Mouse (Mus musculus) midbrain, embryonic 14.5 days (tissue): Measurements from ENCODE around the gene Hhat. TPM values are rescaled to one million over a fixed set of nuclear protein-coding genes. Genes with fewer than 3 reads are reported as not detected.

ENCODE experiments used
- ATAC-seq: fragments of 200-750 bp; cut with Nextera tagmentation; 2 replicates; pipeline ENCODE4 v1.8.0; 2017; ENCODE audit warnings: moderate number of reproducible peaks, moderate library complexity; ENCODE audit not compliant: low FRiP score, low TSS enrichment
- DNase-seq: peaks from one replicate; pipeline ENCODE4 v3.0.0-alpha.2; 2015
- H3K27ac ChIP-seq: fragments of 300-500 bp; sonication (generic); replicated peaks from 2 replicates; pipeline ENCODE4 v1.5.1; 2014; ENCODE audit warnings: mild to moderate bottlenecking, low read depth, low read length, moderate library complexity
- H3K27me3 ChIP-seq: fragments of 300-500 bp; sonication (generic); 2 replicates; pipeline ENCODE4 v1.6.1; 2014; ENCODE audit warnings: low read length, control low read depth, mixed read lengths; ENCODE audit not compliant: control insufficient read depth, insufficient read depth
- H3K36me3 ChIP-seq: fragments of 300-500 bp; sonication (generic); 2 replicates; pipeline ENCODE4 v1.6.1; 2014; ENCODE audit warnings: low read length, control low read depth; ENCODE audit not compliant: control insufficient read depth, insufficient read depth
- H3K4me1 ChIP-seq: fragments of 300-500 bp; sonication (generic); 2 replicates; pipeline ENCODE4 v1.6.1; 2014; ENCODE audit warnings: mild to moderate bottlenecking, antibody characterized with exemption, low read length, control low read depth; ENCODE audit not compliant: control insufficient read depth, insufficient read depth
- H3K4me2 ChIP-seq: fragments of 300-500 bp; sonication (generic); 2 replicates; pipeline ENCODE4 v1.6.1; 2014; ENCODE audit warnings: mild to moderate bottlenecking, low read length, moderate library complexity
- H3K4me3 ChIP-seq: fragments of 300-500 bp; sonication (generic); replicated peaks from 2 replicates; pipeline ENCODE4 v1.5.1; 2014; ENCODE audit warnings: low read depth, low read length
- H3K9ac ChIP-seq: fragments of 300-500 bp; sonication (generic); replicated peaks from 2 replicates; pipeline ENCODE4 v1.6.1; 2014; ENCODE audit warnings: mild to moderate bottlenecking, low read length, moderate library complexity
- H3K9me3 ChIP-seq: fragments of 300-500 bp; sonication (generic); 2 replicates; pipeline ENCODE4 v1.6.1; 2016; ENCODE audit warnings: low read length, control low read depth, mixed read lengths; ENCODE audit not compliant: control insufficient read depth
- WGBS: fragments of 180-500 bp; shearing (Covaris S2); extraction: QIAGEN DNeasy Blood & Tissue Kit; methylation state at CpG from one replicate; pipeline ENCODE4 v1.1.7; 2014; 5-methylcytosine and 5-hydroxymethylcytosine counted together
- polyA plus RNA-seq: library from polyadenylated mRNA; unstranded; fragments of >200 nt; fragmentation: Nextera tagmentation; extraction: Ambion mirVana; gene quantifications from 2 replicates; pipeline ENCODE4 v1.2.1, GENCODE M21; 2014

Hhat gene
- polyA plus RNA-seq, 1 experiment from 2014 or later: 4.5 TPM

GRCm38 (mm10) chr1:192736002-192736426 is 35.0 kb downstream of the Hhat start:
- ATAC-seq: no peak
- Histone ChIP-seq H3K4me3 (no peak overlapping the region), H3K4me1 (no peaks in the 10 kb centered on the region), H3K27ac (no peak overlapping the region), H3K4me2 (no peak overlapping the region), H3K27me3 (no peaks in the 10 kb centered on the region), H3K9me3 (no peaks in the 10 kb centered on the region), H3K9ac (no peak overlapping the region), H3K36me3 (no peaks in the 10 kb centered on the region)
- no peak for DNase-seq
- 73% methylated on average over 9 of the region's 9 CpGs for WGBS

DNA sequence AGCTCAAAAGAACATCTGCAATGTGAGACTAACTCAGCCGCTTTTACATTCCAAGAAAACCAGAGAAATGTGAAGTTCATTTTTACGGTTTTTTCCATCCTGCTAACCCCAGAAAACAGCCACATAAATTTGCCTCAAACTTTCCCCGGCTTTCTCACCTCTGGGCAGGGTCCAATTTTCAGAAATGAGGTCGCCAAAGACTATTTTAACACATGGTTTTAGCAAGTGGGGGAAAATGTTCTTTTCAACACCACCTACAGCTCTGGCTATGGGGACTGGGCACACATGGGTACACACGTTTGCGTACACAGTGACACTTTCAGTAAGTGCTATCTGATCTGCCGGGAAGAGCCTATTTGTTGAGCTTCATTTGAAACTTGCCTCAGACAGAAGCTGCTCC is 40.5 kb downstream of the Hhat start:
- H3K4me2 ChIP-seq: no peak overlapping the region
- no peaks in the 10 kb centered on the region for H3K27me3 ChIP-seq
- H3K9ac ChIP-seq: no peak overlapping the region
- no peaks in the 10 kb centered on the region for H3K4me1 ChIP-seq
- 90% methylated on average over 7 of the region's 7 CpGs for WGBS
- DNase-seq (no peak), ATAC-seq (no peak)
- no peaks in the 10 kb centered on the region for H3K9me3 ChIP-seq
- no peak overlapping the region for H3K27ac ChIP-seq
- no peak overlapping the region for H3K4me3 ChIP-seq
- H3K36me3 ChIP-seq: no peaks in the 10 kb centered on the region

DNA sequence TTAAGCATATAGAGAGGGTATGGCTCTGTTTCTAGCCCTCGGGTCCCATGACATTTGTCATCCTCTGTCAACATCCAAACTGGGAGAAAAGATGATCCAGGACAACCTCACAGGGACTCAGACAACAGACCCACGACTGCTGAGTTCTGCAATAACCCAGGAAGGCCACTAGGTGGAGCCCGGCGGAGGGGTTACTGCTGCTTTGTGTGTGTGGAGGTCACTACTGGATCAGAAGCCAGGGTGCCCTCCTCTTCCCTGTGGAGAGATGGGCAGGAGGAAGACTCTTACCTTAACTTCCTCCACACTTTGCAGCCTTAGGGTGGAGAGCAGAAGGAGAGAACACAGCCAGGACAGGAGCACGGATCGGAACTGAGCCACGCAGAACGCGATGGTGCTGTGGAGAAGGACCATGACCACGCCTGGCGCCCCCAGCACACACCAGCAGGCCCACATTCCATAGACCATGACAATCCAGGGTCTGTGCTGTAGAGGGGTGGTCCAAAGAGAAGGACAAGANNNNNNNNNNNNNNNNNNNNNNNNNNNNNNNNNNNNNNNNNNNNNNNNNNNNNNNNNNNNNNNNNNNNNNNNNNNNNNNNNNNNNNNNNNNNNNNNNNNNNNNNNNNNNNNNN is 43.9 kb downstream of the Hhat start:
- no peak overlapping the region for H3K4me2 ChIP-seq
- H3K9ac ChIP-seq: no peak overlapping the region
- H3K4me1 ChIP-seq: no peaks in the 10 kb centered on the region
- no peaks in the 10 kb centered on the region for H3K9me3 ChIP-seq
- no peaks in the 10 kb centered on the region for H3K27me3 ChIP-seq
- 52% methylated on average over 11 of the region's 11 CpGs for WGBS
- H3K36me3 ChIP-seq: no peaks in the 10 kb centered on the region
- H3K27ac ChIP-seq: no peak overlapping the region
- DNase-seq: peak; percentile 79
- no peak overlapping the region for H3K4me3 ChIP-seq
- peak; percentile 50; the same call in 1 of the 2 replicates for ATAC-seq

GRCm38 (mm10) chr1:192722147-192722546 is 48.9 kb downstream of the Hhat start:
- H3K4me2 ChIP-seq: no peak overlapping the region
- ATAC-seq: no peak
- 37% methylated on average over 5 of the region's 5 CpGs for WGBS

GRCm38 (mm10) chr1:192720156-192720555 is 50.9 kb downstream of the Hhat start:
- H3K27me3 ChIP-seq: no peaks in the 10 kb centered on the region
- ATAC-seq: no peak

More at GRCm38 (mm10) chr1:192722147-192722546, 48.9 kb downstream of the Hhat start:
- H3K36me3 ChIP-seq: no peaks in the 10 kb centered on the region
- DNase-seq: peak; percentile 85
- H3K27ac ChIP-seq: no peak overlapping the region
- no peaks in the 10 kb centered on the region for H3K27me3 ChIP-seq
- no peaks in the 10 kb centered on the region for H3K9me3 ChIP-seq
- no peak overlapping the region for H3K9ac ChIP-seq
- H3K4me1 ChIP-seq: no peaks in the 10 kb centered on the region
- no peak overlapping the region for H3K4me3 ChIP-seq

DNA sequence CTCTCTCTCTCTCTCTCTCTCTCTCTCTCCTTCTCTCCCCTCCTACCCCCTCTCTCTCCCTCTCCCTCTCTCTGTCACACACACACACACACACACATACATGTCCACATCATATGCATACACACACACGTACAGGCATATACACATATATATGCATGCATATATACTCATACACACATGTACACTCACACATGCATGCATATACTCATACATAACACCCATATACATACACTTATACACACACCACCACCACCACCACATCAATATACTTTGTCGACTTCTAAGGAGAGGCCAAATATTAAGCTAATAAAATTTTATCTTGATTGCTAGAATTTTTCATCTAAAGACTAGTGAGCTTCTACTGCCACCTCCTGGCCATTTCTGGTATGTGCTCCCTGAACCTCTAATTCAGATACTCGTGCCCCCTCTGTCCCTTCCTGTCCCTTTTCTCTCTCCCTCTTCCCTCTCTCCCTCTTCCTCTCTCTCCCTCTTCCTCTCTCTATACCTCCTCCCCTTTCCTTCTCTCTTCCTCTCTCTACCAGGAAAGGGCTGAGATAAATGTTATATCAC is 59.2 kb downstream of the Hhat start:
- Histone ChIP-seq H3K27me3 (no peaks in the 10 kb centered on the region), H3K36me3 (no peaks in the 10 kb centered on the region), H3K9me3 (no peaks in the 10 kb centered on the region), H3K9ac (no peak overlapping the region), H3K4me2 (no peak overlapping the region), H3K4me1 (no peaks in the 10 kb centered on the region), H3K27ac (no peak overlapping the region), H3K4me3 (no peak overlapping the region)
- WGBS: 33% methylated on average over 3 of the region's 3 CpGs
- DNase-seq (peak; percentile 90), ATAC-seq (no peak)

More at GRCm38 (mm10) chr1:192720156-192720555, 50.9 kb downstream of the Hhat start:
- Histone ChIP-seq H3K27ac (no peak overlapping the region), H3K9ac (no peak overlapping the region), H3K36me3 (no peaks in the 10 kb centered on the region), H3K4me2 (no peak overlapping the region), H3K4me1 (no peaks in the 10 kb centered on the region), H3K4me3 (no peak overlapping the region), H3K9me3 (no peaks in the 10 kb centered on the region)
- WGBS: 67% methylated on average over 10 of the region's 10 CpGs
- peak; percentile 17 for DNase-seq

DNA sequence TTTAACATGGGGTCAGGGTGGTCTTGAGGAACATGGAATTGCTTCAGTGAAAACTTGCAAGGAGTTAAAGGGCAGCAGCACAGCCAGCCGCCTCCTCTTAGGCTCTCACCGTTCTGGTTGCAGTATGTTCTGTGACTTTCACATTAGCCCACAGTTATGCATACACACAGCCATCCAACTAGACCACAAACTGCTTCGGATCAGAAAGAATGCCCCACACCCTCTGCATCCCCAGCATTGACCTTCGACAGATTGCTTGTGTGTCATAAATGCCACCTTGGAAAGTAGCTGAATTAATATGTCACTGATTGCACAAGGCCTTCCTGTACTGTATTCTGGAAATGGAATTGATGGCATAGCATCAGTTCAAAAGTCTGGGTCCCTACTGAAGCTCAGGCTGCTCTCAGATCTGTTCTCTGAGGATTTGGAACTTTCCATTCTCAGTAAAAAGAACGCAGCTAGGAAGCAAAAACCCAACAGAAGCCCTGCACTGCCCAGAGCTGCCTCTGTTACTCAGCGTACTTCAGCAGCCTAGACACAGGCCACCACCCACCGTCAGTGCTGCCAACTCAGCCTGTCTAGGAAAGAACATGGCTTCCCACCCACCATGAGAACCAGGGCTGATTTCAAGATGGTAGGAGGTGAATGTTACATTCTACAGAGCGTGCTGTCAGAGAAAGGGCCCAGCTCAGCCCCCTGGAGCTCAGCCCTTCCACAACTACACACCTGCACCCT is 70.5 kb downstream of the Hhat start:
- Histone ChIP-seq H3K27me3 (no peaks in the 10 kb centered on the region), H3K4me3 (no peak overlapping the region), H3K9ac (no peak overlapping the region), H3K4me1 (no peaks in the 10 kb centered on the region), H3K36me3 (no peaks in the 10 kb centered on the region), H3K4me2 (no peak overlapping the region), H3K27ac (no peak overlapping the region), H3K9me3 (0 out of 2 replicates have a peak, but pooled peaks cover 4% of the 10 kb centered on the region)
- 90% methylated on average over 8 of the region's 8 CpGs for WGBS
- DNase-seq (no peak), ATAC-seq (no peak)

GRCm38 (mm10) chr1:192699101-192699500 is 71.9 kb downstream of the Hhat start:
- 0 out of 2 replicates have a peak, but pooled peaks cover under 1% of the 10 kb centered on the region for H3K9me3 ChIP-seq
- H3K9ac ChIP-seq: no peak overlapping the region
- H3K27me3 ChIP-seq: no peaks in the 10 kb centered on the region
- DNase-seq (no peak), ATAC-seq (no peak)
- no peaks in the 10 kb centered on the region for H3K36me3 ChIP-seq
- H3K4me2 ChIP-seq: no peak overlapping the region
- no peaks in the 10 kb centered on the region for H3K4me1 ChIP-seq
- H3K27ac ChIP-seq: no peak overlapping the region
- no peak overlapping the region for H3K4me3 ChIP-seq
